Comparison of ENCODE assay signal across 11 mouse cellular contexts in the genomic region with DNA sequence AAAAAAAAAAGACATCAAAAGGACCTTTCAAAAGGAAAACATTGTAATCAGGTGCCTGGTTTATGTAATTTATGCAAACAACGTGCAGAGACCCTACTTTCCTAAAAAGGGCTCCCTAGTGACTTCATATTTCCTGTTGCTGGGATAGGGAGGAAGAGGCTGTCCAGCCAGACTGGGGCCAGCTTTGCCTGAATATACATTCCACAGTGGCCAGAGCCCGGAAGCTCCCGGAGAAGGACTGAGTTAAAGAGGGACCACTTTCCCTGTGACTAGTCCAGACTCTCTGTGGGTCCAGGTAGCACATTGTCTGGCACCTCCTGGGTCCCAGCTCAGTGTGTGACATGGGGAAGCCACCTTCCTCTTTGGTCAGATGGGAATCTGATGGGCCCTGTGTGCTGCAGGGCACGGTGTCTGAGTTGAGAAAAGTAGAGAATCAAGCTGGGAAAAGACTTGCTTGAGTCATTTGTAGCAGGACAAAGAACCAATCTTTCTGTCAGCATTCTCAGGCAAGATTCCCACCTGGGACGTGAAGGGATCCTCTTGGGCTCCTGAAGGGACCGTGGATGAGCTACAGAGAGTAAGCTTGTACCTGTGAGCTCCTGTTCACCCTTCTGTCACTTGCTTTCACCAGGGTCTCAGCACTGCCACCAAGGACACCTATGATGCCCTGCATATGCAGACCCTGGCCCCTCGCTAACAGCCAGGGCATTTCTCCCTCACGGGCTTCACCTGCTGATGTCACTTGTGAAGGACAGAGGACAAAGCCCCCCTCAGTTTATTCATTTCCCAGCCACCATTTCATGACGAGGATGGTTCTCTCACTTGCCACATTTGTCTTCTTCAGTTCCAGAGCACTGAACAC.
A peak's percentile ranks its signal among the peaks of the same experiment; 100 is the strongest.
DNase-seq lines count a peak whose midpoint lies in the region; ATAC-seq lines count a peak whose summit lies in the region.
"Had no signal": no experiment of that assay in that cellular context is flagged by ENCODE, and none has a peak within 500 bp of the region (broad histone marks: within the 10 kb centered on the region; RNA-seq: fewer than 3 reads in every experiment).

No protein-coding gene starts in this region.

- 0 out of 2 replicates have a peak overlapping the region, but pooled peaks have one; percentile 11 for H3K27ac ChIP-seq in forebrain, embryonic 15.5 days (replicated peaks)
- no peak overlapping the region for H3K27ac ChIP-seq in forebrain, embryonic 13.5 days
- peak overlapping the region; percentile 57; the same call in 1 of the 2 replicates for H3K27ac ChIP-seq in heart, embryonic 15.5 days
- H3K27ac ChIP-seq in embryonic facial prominence, embryonic 10.5 days (replicated peaks) = peak overlapping the region; percentile 57
- H3K27ac ChIP-seq: hindbrain, embryonic 15.5 days; macrophage had no signal

- H3K9ac ChIP-seq in forebrain, embryonic 15.5 days (replicated peaks) = no peak overlapping the region
- H3K9ac ChIP-seq in forebrain, embryonic 13.5 days = no peak overlapping the region
- H3K9ac ChIP-seq in heart, embryonic 15.5 days = no peak overlapping the region
- H3K9ac ChIP-seq: hindbrain, embryonic 15.5 days had no signal

- H3K4me1 ChIP-seq in forebrain, embryonic 15.5 days = peaks cover 7% of the 10 kb centered on the region
- H3K4me1 ChIP-seq in forebrain, embryonic 13.5 days = peaks cover 23% of the 10 kb centered on the region
- H3K4me1 ChIP-seq in heart, embryonic 15.5 days (replicated peaks) = peaks cover 13% of the 10 kb centered on the region
- peaks cover 32% of the 10 kb centered on the region for H3K4me1 ChIP-seq in embryonic facial prominence, embryonic 10.5 days

- intact Hi-C loops in heart, postnatal 10 days (cut with DNase I) = no loop called here

- no peak for ATAC-seq in forebrain, embryonic 15.5 days (replicated peaks)
- ATAC-seq in forebrain, embryonic 13.5 days = no peak
- 0 out of 2 replicates have a peak, but pooled peaks have one; percentile 45 for ATAC-seq in heart, embryonic 15.5 days (replicated peaks; ENCODE audit: insufficient number of reproducible peaks, insufficient read depth, low FRiP score, low read depth)
- ATAC-seq in activated CD4-positive, CD25-positive, alpha-beta regulatory T cell, adult 4 months = no peak

- no peak overlapping the region for H3K4me2 ChIP-seq in forebrain, embryonic 15.5 days (replicated peaks)
- H3K4me2 ChIP-seq in forebrain, embryonic 13.5 days = no peak overlapping the region
- H3K4me2 ChIP-seq in heart, embryonic 15.5 days = no peak overlapping the region
- H3K4me2 ChIP-seq: hindbrain, embryonic 15.5 days had no signal

- DNase-seq in heart, postnatal 10 days = no peak
- peak; percentile 48 for DNase-seq in kidney, postnatal 10 days
- no peak for DNase-seq in kidney, adult 9 months
- no peak for DNase-seq in embryonic facial prominence, embryonic 10.5 days (ENCODE audit: low spot score)
- DNase-seq: cerebellum, adult 9-11 months had no signal

- no peak overlapping the region for H3K4me3 ChIP-seq in forebrain, embryonic 15.5 days
- no peak overlapping the region for H3K4me3 ChIP-seq in forebrain, embryonic 13.5 days
- H3K4me3 ChIP-seq in heart, embryonic 15.5 days = no peak overlapping the region
- H3K4me3 ChIP-seq in embryonic facial prominence, embryonic 10.5 days = no peak overlapping the region
- H3K4me3 ChIP-seq: hindbrain, embryonic 15.5 days had no signal

- no peaks in the 10 kb centered on the region for H3K27me3 ChIP-seq in forebrain, embryonic 15.5 days
- peaks cover 4% of the 10 kb centered on the region for H3K27me3 ChIP-seq in forebrain, embryonic 13.5 days
- H3K27me3 ChIP-seq in heart, embryonic 15.5 days = no peaks in the 10 kb centered on the region
- H3K27me3 ChIP-seq in embryonic facial prominence, embryonic 10.5 days (replicated peaks; ENCODE audit: low read depth, poor library complexity, severe bottlenecking) = no peaks in the 10 kb centered on the region; the same call in 1 of the 2 replicates
- H3K27me3 ChIP-seq: hindbrain, embryonic 15.5 days had no signal

- no peaks in the 10 kb centered on the region for H3K9me3 ChIP-seq in forebrain, embryonic 15.5 days
- H3K9me3 ChIP-seq in forebrain, embryonic 13.5 days (replicated peaks) = no peaks in the 10 kb centered on the region
- no peaks in the 10 kb centered on the region for H3K9me3 ChIP-seq in heart, embryonic 15.5 days (replicated peaks)
- no peaks in the 10 kb centered on the region for H3K9me3 ChIP-seq in embryonic facial prominence, embryonic 10.5 days
- H3K9me3 ChIP-seq: hindbrain, embryonic 15.5 days had no signal

- peaks cover 6% of the 10 kb centered on the region; the same call in 1 of the 2 replicates for H3K36me3 ChIP-seq in forebrain, embryonic 15.5 days
- H3K36me3 ChIP-seq in forebrain, embryonic 13.5 days (ENCODE audit: poor library complexity, severe bottlenecking) = peaks cover 7% of the 10 kb centered on the region; the same call in 1 of the 2 replicates
- no peaks in the 10 kb centered on the region for H3K36me3 ChIP-seq in heart, embryonic 15.5 days
- H3K36me3 ChIP-seq in embryonic facial prominence, embryonic 10.5 days (replicated peaks) = peaks cover 6% of the 10 kb centered on the region; the same call in 1 of the 2 replicates
- H3K36me3 ChIP-seq: hindbrain, embryonic 15.5 days had no signal

- WGBS in forebrain, embryonic 15.5 days = 74% methylated on average over 9 of the region's 9 CpGs
- 79% methylated on average over 9 of the region's 9 CpGs for WGBS in forebrain, embryonic 13.5 days
- WGBS in heart, embryonic 15.5 days = 60% methylated on average over 9 of the region's 9 CpGs
- 75% methylated on average over 9 of the region's 9 CpGs for WGBS in embryonic facial prominence, embryonic 10.5 days
